Mouse (Mus musculus) adrenal gland, adult 18-20 months (tissue): ENCODE results near the gene Cox8b. TPM values are rescaled to one million over a fixed set of nuclear protein-coding genes. Genes with fewer than 3 reads are reported as not detected.

ENCODE experiments used
- DNase-seq, 2 experiments: peaks; one replicate each; pipeline ENCODE4 v3.0.0; 2021 to 2022; ENCODE audit warnings: low spot score in 2 of 2
- total RNA-seq, 2 experiments: library from RNA; stranded (reverse); gene quantifications; 1 replicate in 1 of 2; 2 replicates in 1 of 2; pipeline ENCODE4 v1.2.3; 2021

Gene Cox8b
- total RNA-seq, 2 experiments from 2014 or later, result 1,018 to 1,993 TPM

DNA sequence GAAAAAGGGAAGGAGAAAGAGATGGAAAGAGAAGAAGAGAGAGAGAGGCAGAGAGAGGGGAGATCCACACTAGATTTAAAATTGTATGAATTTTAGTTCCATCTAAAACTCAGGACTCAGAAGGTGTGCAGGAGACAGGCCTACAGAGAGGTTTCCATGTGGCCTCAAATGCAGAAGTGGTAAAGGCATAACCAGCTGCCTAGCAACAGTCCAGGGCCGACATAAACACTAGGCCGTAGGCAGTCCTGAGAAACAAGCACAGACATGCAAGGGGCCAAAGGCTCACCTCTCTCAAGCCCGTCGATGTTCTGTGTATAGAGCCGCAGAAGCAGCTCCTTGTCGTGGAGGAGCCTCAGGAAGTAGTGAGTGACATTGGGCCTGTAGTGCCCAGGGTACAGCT, 22.9 kb downstream of the Cox8b start:
- no peak for DNase-seq

- no peak for DNase-seq
Measured at GRCm38 (mm10) chr7:140874224-140874623, 26.0 kb downstream of the Cox8b start.

- DNase-seq, result no peak
Measured at GRCm38 (mm10) chr7:140864761-140865160, 35.5 kb downstream of the Cox8b start.

GRCm38 (mm10) chr7:140860728-140861127, 39.5 kb downstream of the Cox8b start:
- no peak for DNase-seq

DNA sequence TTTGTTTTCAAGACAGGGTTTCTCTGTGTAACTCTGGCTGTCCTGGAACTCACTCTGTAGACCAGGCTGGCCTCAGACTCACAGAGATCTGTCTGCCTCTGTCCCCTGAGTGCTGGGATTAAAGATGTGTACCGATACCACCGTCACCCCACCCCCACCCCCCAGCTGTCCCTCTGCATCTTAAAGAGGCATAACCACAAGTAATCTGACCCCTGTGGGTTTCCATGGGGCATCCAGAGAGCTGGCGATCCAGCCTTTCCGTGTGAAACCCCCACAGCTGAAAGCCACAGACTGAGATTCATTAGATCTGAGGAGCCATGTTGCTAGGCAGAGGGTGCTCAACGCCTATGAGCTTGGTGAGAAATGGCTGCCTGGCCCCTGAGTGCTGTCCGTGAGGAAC, 40.2 kb downstream of the Cox8b start:
- DNase-seq, result no peak

GRCm38 (mm10) chr7:140858746-140859145, 41.5 kb downstream of the Cox8b start:
- no peak for DNase-seq

- DNase-seq, result no peak
Measured at GRCm38 (mm10) chr7:140857550-140858505, 42.4 kb downstream of the Cox8b start, which contains the start of gene Bet1l. TSS of gene Bet1l (minus strand) at chr7:140857577.

DNA sequence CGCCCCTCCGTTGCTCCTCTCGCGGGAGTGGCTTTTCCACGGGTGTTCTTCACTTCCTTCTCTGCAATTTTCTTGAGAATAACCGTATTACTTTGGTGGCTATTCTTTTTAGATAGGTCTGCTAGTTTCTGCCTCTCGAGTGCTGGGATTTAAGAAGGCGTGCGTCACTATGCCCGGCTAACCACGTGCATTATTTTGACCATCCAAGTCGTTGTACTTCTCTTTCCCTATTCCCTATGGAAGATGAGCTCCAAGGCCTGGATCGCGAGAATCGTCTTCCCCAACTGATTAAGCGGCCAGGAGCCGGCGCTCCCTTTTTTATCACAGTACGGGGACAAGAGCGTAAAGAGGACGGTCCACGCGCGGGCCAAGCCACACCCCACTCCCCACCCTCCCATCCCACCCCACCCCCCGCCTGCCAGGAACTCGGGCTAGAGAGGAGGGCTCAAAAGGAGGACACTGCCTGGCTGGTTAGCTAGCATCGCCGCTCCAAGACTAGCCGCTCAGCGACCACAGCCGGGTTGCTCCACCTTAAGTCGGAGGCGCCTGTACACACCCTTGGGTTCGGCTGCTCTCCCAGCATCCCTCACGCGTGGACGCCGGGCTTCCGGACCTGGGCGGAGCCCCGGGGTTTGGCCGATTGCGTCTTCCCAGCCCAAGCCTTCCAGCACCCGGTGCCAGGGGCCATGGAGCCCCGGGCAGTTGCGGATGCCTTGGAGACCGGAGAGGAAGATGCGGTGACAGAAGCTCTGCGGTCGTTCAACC, 43.3 kb downstream of the Cox8b start, which contains the start of gene Ric8a:
Gene Ric8a, plus strand, starts transcription at position 173 of the 765 bp plus-strand sequence.
- peak; percentile 87 to 89 for DNase-seq

- peak; percentile 70 to 80 for DNase-seq
Measured at GRCm38 (mm10) chr7:140855860-140856784, 44.1 kb downstream of the Cox8b start, which contains the start of gene Gm45785. TSS of gene Gm45785 (minus strand) at chr7:140856331.

GRCm38 (mm10) chr7:140855181-140855580, 45.1 kb downstream of the Cox8b start:
- DNase-seq, result no peak

- no peak for DNase-seq
Measured at GRCm38 (mm10) chr7:140854483-140854882, 45.8 kb downstream of the Cox8b start.

DNA sequence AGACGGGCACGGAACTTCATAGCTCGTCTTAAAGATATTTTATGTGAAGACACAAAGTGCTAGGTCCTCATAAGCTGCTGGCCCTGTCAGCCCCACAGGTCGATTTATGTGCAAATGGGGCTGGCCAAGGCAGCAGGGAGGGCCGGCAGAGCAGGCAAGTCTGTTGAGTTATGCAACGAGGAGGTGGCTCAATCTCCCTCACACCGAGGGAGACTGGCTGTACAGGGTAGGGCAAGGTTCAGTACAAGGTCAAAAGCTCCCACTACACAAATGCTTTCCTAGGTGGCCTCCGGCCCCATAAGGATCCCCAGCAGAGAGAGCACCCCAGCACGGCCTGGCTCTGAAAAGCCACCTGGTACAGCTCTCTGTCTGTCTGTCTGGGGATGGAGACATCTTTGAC, 46.9 kb downstream of the Cox8b start:
- DNase-seq, result no peak

- DNase-seq, result no peak
Measured at GRCm38 (mm10) chr7:140851916-140852315, 48.3 kb downstream of the Cox8b start.

Other genes starting within 250 kb of the Cox8b start
- under 1 TPM in 1 of 2 experiments, not detected in 1; 0.03 TPM for gene Olfr539, start 240.5 kb downstream of the Cox8b start, total RNA-seq
- not detected for gene Olfr45, start 218.5 kb downstream of the Cox8b start, total RNA-seq
- gene Olfr541, start 203.2 kb downstream of the Cox8b start, total RNA-seq, result not detected
- 100 to 1,000 TPM; 200 to 317 TPM for gene Cyp2e1, start 136.7 kb downstream of the Cox8b start, total RNA-seq
- gene Syce1, start 112.6 kb downstream of the Cox8b start, total RNA-seq, result under 1 TPM in 1 of 2 experiments, not detected in 1; 0.19 TPM
- gene Zfp941, start 78.3 kb downstream of the Cox8b start, total RNA-seq, result 1 to 10 TPM; 2.0 to 2.8 TPM
- 1 to 10 TPM in 1 of 2 experiments, under 1 TPM in 1; 0.76 to 1.1 TPM for gene Urah, start 65.4 kb downstream of the Cox8b start, total RNA-seq
- not detected for gene Scgb1c1, start 54.9 kb downstream of the Cox8b start, total RNA-seq
- under 1 TPM; 0.26 to 0.40 TPM for gene Odf3, start 52.6 kb downstream of the Cox8b start, total RNA-seq
- under 1 TPM; 0.36 to 0.61 TPM for gene Gm45785, start 44.1 kb downstream of the Cox8b start, total RNA-seq
- 10 to 100 TPM; 49.5 to 65.5 TPM for gene Ric8a, start 43.5 kb downstream of the Cox8b start, total RNA-seq
- gene Bet1l, start 42.9 kb downstream of the Cox8b start, total RNA-seq, result 10 to 100 TPM; 37.8 to 42.8 TPM
- gene Psmd13, start 18.5 kb downstream of the Cox8b start, total RNA-seq, result 100 to 1,000 TPM; 100 to 116 TPM
- 10 to 100 TPM; 28.6 to 45.7 TPM for gene Sirt3, start 18.1 kb downstream of the Cox8b start, total RNA-seq
- 1 to 10 TPM in 1 of 2 experiments, under 1 TPM in 1; 0.96 to 1.5 TPM for gene Nlrp6, start 20.5 kb upstream of the Cox8b start, total RNA-seq
- gene Pgghg, start 40.9 kb upstream of the Cox8b start, total RNA-seq, result 10 to 100 TPM; 30.4 to 32.3 TPM
- 1 to 10 TPM; 1.4 to 1.7 TPM for gene Ifitm5, start 49.8 kb upstream of the Cox8b start, total RNA-seq
- gene Gm45717, start 55.5 kb upstream of the Cox8b start, total RNA-seq, result 1 to 10 TPM in 1 of 2 experiments, not detected in 1; 1.2 TPM
- 100 to 1,000 TPM; 433 to 585 TPM for gene Ifitm2, start 55.5 kb upstream of the Cox8b start, total RNA-seq
- gene Ifitm1, start 66.8 kb upstream of the Cox8b start, total RNA-seq, result 1 to 10 TPM; 6.9 to 9.8 TPM
- 100 to 1,000 TPM in 1 of 2 experiments, 10 to 100 TPM in 1; 94.2 to 155 TPM for gene Ifitm3, start 110.3 kb upstream of the Cox8b start, total RNA-seq
- under 1 TPM; 0.64 to 0.66 TPM for gene Ifitm6, start 117.5 kb upstream of the Cox8b start, total RNA-seq
- not detected for gene Gm17387, start 128.7 kb upstream of the Cox8b start, total RNA-seq
- gene B4galnt4, start 160.7 kb upstream of the Cox8b start, total RNA-seq, result 1 to 10 TPM; 1.3 to 2.7 TPM
- gene Pkp3, start 177.8 kb upstream of the Cox8b start, total RNA-seq, result 1 to 10 TPM; 1.8 to 3.3 TPM
- 1 to 10 TPM; 2.0 to 2.7 TPM for gene Sigirr, start 200.1 kb upstream of the Cox8b start, total RNA-seq
- under 1 TPM; 0.20 to 0.32 TPM for gene Ano9, start 217.4 kb upstream of the Cox8b start, total RNA-seq
- 10 to 100 TPM; 39.2 to 40.4 TPM for gene Ptdss2, start 221.9 kb upstream of the Cox8b start, total RNA-seq